Mouse (Mus musculus): ENCODE measurements at regions not wholly inside any gene's neighbourhood (a gene's known extent, or its start where the extent isn't known, plus 50 kb on each side); places are given as distances from the start of the nearest gene placed in this dataset.

DNA sequence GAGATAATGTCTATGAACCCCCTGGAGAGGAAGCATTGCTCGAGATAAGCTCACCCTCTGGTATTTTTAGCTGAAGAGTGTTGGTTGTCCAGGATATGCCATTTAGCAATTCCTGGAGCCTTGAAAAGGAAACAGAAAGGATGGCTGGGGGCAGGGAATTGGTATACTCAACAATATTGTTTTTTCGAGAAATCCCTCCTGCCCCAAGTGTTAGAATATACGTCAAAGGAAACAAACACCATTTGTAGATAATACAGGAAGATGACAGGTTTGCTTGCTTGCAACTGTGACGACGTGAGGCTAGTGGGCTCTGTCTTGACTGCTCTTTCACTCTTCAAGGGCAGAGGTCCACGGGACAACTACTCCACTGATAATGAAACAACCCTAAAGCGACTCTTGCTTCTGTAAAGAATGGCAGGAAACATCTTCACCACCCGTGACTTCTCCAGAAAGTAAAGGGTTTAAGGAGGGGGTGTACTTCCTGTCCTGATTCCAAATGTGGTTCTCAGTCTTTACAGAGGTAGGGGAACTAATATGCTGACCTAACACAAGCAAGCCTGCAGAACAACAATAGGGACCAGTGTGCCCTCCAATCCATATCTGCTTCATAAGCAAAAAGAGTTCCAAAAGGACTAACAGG is 270.3 kb downstream of the Ets1 start:
- no peak for DNase-seq (ENCODE audit: extremely low spot score, low spot score)

DNA sequence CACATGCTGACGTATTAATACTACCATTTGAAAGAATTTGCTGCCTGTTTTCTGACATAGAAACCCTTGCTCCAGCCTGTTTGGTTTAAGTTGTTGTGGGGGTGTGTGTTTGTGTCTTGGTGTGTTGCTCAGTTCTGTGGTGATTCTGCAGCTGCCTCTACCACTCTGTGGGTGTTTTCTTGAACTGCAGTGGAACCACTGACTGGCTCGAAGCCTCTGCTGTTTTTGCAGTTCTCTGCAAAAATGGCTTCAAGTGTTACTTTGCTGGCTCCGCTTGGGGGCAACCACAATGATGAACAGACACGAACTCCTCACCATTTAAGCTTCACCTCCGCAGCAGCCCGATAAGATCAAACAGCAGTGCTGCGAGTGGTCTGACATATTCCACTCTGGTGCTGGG is 274.6 kb downstream of the Ets1 start:
- DNase-seq (ENCODE audit: extremely low spot score, low spot score): no peak

GRCm38 (mm10) chr9:32915633-32916032 is 279.6 kb downstream of the Ets1 start:
- no peak for DNase-seq (ENCODE audit: extremely low spot score, low spot score)

DNA sequence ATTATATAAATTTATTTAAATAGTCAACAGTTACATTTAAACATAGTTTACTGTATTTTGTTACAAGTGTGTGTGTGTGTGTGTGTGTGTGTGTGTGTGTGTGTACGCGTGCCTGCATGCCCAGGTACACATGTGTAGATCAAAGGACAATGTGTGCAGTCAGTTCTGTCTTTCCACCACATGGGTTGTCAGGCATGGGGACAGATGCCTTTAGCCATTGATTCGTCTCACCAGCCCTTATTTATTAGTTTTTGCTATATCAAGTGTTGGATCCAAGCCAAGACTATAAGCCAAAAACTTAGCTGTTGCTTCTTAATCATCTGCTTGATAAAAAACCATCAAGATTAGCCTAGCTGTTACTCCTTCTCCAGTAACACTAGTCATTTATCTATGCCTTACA is 280.7 kb downstream of the Ets1 start:
- no peak for DNase-seq (ENCODE audit: extremely low spot score, low spot score)

DNA sequence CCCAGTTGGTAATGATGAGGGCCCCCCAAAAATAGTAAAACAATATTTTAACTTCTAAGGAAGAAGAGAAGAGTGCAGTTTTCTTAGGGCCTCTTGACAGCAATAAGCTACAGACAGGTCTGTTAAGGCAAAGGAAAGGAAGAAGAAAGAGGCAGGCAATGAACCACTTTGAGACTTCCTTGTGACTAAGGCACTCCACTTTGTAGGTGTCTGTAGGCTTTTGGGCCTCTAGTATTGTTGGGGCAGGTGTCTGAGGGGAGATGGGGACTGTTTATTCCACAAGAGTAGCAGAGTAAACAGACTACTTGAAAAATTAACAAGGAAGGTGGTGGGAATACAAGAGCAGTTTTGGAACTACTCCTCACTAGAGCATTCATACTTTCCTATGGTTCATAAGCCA is 287.9 kb downstream of the Ets1 start:
- DNase-seq (ENCODE audit: extremely low spot score, low spot score): no peak

GRCm38 (mm10) chr9:32924333-32924886 is 288.4 kb downstream of the Ets1 start:
- DNase-seq (ENCODE audit: extremely low spot score, low spot score): no peak

DNA sequence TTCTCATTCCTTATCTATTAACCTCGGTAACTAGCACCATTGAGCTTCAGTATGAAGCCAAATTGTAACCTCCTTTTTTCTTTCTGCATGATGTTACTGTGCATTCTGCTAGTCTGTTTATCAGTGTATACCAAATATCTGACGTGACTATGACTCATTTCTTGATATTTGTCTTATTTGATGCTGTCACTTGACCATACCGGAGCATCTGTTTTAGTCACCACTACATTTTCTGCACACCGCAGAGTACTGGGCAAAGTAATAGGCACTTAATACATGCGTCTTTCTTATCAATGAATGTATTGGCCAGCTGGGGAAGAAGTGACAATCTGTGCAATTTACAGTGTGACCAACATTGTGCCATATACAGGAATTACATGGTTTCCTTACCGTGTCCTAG is 289.0 kb downstream of the Ets1 start:
- DNase-seq (ENCODE audit: extremely low spot score, low spot score): no peak

- DNase-seq (ENCODE audit: extremely low spot score, low spot score): no peak
These were observed 289.9 kb downstream of the Ets1 start for GRCm38 (mm10) chr9:32925720-32926595.

DNA sequence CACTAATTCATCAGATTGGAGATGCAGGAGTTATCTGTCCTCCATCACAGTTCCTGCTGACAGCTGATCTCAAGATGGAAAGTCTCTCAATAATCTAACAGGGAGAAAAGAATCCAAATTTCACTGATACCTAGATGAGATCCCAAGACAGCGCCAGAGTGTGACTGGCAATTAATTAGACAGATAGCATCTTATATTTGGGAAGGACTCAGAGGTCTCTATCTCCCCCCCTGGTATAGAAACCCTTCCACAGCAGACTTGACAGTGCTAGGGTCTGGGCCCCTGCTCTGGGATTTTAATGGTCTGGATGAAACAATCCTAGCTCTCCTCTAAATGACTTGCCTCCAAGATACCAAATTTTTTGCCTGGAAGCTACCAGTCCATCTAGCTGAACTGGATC is 291.6 kb downstream of the Ets1 start:
- DNase-seq (ENCODE audit: extremely low spot score, low spot score): no peak

DNA sequence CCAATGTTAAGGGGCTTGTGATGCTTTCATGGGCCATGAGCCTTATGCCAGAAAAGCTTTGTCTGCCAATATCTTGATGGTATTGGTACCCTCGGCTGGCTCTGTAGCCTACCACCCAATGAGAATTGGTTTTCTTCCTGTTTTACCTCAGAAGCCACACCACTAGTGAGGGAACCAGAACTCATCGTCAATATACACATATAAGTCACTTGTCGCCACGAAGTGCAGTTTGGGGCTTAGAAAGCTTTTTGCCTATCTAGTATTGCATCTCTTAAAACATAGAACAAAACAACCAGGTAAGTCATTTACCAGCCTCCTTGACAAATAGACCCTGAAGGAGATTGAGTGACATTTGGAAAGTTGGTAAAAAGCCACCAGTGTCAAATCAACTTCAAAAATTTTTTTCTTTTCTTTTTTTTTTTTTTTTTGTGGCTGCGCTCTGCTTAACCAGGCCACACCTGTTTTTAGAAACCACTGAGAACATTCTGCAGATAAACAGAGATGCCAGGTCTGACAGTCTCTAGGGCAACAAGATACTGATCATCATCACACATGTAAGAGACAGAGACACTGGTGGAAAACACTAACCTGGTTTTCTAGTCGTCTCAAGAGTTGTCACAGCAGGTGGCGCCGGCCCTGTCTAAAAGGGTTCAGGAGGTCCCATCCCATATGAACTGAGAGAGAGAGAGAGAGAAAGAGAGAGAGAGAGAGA is 292.4 kb downstream of the Ets1 start:
- DNase-seq (ENCODE audit: extremely low spot score, low spot score): no peak

DNA sequence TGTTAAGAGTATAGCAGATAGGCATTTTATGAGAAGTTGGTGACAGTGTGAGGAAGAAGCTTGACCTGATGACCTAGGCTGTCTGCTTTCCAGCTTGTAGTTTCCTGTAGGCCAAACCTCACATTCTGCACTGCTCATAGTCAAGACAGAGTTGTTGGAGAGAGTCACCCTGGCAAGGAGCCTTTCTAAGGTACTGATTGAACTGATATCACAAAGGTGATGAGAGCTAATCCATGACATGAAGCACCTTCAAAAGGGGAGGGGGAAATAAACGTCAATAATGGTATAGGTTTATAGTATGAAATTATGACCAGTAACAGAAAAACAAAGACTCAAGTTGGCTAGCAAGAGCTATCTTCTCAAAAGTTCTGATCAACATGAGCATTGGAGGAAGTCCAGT is 293.3 kb downstream of the Ets1 start:
- DNase-seq (ENCODE audit: extremely low spot score, low spot score): no peak

- DNase-seq (ENCODE audit: extremely low spot score, low spot score): no peak
These were observed 293.8 kb downstream of the Ets1 start for GRCm38 (mm10) chr9:32929826-32930225.

GRCm38 (mm10) chr9:32931266-32932005 is 295.4 kb downstream of the Ets1 start:
- no peak for DNase-seq (ENCODE audit: extremely low spot score, low spot score)

GRCm38 (mm10) chr9:32933237-32934071 is 297.4 kb downstream of the Ets1 start:
- DNase-seq (ENCODE audit: extremely low spot score, low spot score): no peak

DNA sequence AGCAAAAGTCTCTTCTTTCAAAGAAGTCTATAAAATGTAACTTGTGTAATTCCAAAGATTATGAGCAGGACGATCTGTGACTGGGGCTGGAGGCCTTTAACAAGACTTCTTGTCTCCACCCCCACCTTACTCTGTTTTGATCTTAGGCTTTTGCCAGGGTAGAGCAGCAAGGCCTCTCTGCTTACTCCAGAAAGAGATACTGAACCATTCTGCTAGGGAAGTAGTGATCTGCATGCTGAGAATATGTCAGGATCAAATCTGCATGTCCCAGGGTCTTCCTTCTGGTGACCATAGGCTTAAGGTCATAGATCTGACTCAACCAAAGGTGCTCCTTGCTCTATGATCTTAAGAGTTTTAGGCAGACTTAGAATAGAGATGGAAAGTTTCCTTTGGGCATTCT is 298.4 kb downstream of the Ets1 start:
- DNase-seq (ENCODE audit: extremely low spot score, low spot score): peak; percentile 6

- peak; percentile 58 for DNase-seq (ENCODE audit: extremely low spot score, low spot score)
These were observed 300.4 kb downstream of the Ets1 start for GRCm38 (mm10) chr9:32936462-32936861.

DNA sequence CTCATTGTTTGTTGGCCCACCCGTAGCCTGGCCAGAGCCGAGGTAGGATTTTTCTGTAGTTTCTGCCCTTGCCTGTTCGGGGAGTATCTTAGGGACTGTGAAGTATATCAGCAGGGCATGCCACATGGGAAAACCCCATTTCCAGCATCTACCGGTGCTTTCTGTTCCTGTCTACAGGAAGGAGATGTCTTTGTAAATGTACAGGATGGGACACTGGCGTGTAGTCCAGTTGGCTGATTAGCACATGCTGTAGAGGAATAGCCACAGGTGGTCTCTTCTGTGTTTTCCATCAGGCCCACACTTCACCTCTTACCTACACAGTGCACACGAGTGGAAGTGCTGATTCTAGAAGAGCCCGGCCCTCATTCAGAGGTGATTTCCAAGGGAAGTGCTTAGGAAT is 301.4 kb downstream of the Ets1 start:
- no peak for DNase-seq (ENCODE audit: extremely low spot score, low spot score)

GRCm38 (mm10) chr9:32938857-32939256 is 302.8 kb downstream of the Ets1 start:
- no peak for DNase-seq (ENCODE audit: extremely low spot score, low spot score)

DNA sequence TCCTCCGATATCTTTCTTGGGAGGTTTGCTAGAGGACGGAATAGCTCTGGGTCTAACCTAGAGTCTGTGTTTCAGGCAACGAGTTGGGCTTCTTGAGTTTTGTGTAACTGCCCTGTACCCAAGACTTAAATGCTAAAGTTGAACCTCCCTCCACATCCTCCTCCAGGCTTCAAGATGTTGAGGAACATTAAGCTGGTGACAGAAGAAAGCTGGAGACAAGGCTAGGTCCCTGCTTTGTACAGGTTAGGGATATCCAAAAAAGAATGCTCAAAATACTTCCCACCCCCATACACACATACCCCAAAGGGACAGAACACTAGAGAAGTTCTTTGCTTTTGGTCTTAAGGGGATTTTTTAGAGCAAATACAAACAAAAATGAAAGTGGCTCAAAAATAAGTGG is 303.6 kb downstream of the Ets1 start:
- DNase-seq (ENCODE audit: extremely low spot score, low spot score): peak; percentile 8

DNA sequence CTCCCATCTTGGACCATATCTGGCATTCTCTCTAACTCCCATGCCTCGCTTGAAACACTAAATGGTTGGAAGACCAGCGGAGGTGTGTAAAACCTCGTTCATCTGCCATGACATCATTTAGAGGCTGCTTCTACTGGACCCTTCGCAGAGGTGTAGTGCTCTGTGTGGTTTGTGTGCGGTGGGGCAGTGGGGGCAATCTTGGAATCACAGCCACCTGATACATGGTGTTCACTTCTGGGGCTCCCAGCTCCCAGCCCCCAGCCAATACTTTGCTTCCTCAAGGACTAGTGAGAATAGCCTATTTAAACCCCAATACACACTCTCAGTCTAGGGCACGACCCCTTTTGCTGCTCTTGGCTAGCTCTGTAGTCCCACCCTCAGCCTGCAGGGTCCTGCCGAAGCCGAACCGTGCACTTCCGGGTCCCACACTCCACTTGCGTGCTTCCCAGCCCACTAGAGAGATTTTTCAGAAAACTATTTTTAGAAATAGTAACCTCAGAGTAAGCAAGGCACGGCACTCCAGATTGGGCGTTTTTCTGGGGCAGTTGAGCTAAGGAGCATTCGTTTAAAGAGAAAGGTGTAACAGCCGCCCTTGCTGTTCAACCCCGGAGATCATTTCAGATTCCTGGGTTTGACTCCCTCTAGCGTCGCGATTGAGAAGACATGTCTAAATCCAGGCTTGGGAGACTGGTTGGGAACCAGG is 304.2 kb downstream of the Ets1 start:
- peak; percentile 80 for DNase-seq (ENCODE audit: extremely low spot score, low spot score)

All from neural tube, embryonic 10.5 days (tissue).